Mouse (Mus musculus) myocyte (in vitro differentiated cells): Measurements from ENCODE around the gene Gm10135.

Source experiments
- CEBPB ChIP-seq: IDR thresholded peaks from 2 replicates; pipeline ENCODE4 v1.6.1; 2011; ENCODE audit warnings: mild to moderate bottlenecking, moderate library complexity; ENCODE audit not compliant: poor library complexity, insufficient read depth, severe bottlenecking
- E2F4 ChIP-seq: IDR thresholded peaks from one replicate; pipeline ENCODE4 v1.6.1; 2011; ENCODE audit warnings: mild to moderate bottlenecking, control low read depth, moderate library complexity; ENCODE audit not compliant: insufficient read depth
- MYOD1 ChIP-seq, 3 experiments: IDR thresholded peaks; one replicate each; pipeline ENCODE4 v1.6.1; 2011; ENCODE audit warnings: control low read depth in 2 of 3, low read depth in 2 of 3, mild to moderate bottlenecking in 2 of 3, moderate library complexity in 1 of 3; ENCODE audit not compliant: insufficient read length in 2 of 3, control insufficient read depth in 1 of 3
- SRF ChIP-seq: IDR thresholded peaks from one replicate; pipeline ENCODE4 v1.6.1; 2011; ENCODE audit warnings: low read depth; ENCODE audit not compliant: control insufficient read depth, insufficient read length
- USF1 ChIP-seq: IDR thresholded peaks from one replicate; pipeline ENCODE4 v1.6.1; 2011; ENCODE audit warnings: low read depth, mild to moderate bottlenecking, control low read depth, moderate library complexity

DNA sequence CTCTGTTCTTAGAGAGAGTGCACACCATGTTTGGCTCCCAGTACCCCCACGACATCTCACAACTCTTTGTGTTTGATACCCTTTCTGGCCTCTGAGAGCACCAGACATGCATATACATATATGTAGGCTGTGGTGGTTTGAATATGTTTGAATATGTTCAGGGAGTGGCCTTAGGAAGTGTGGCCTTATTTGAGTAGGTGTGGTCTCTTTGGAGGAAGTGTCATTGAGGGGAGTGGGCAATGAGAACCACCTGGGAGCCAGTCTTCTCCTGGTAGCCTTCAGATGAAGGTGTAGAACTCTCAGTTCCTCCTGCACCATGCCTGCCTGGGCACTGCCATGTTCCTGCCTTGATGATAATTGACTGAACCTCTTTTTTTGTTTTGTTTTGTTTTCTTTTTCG is 35.2 kb downstream of the Gm10135 start:
- no peak for TF ChIP-seq USF1
- no peak for TF ChIP-seq SRF
- no peak for TF ChIP-seq MYOD1 (IDR thresholded peaks at IDR 0.05; ENCODE audit: control insufficient read depth in 1 of 3, insufficient read length in 2 of 3, low read depth in 2 of 3)
- no peak for TF ChIP-seq E2F4
- TF ChIP-seq CEBPB = no peak
